Mouse (Mus musculus) bone marrow macrophage, adult 2 months (primary cell): ENCODE measurements at regions not wholly inside any gene's neighbourhood (a gene's known extent, or its start where the extent isn't known, plus 50 kb on each side); places are given as distances from the start of the nearest gene placed in this dataset.

Experiments
- CTCF ChIP-seq: IDR thresholded peaks from 2 replicates; pipeline ENCODE4 v1.5.1; 2012; ENCODE audit warnings: low read depth, mild to moderate bottlenecking, low read length, moderate library complexity
- POLR2A ChIP-seq: IDR thresholded peaks from 2 replicates; pipeline ENCODE4 v1.6.1; 2012; ENCODE audit warnings: mild to moderate bottlenecking, low read depth, low read length, borderline replicate concordance

- TF ChIP-seq POLR2A (no peak), CTCF (no peak)
Measured at GRCm38 (mm10) chr6:100380536-100380935, 93.3 kb upstream of the Rybp start.
